Mouse (Mus musculus): ENCODE results near the gene Itga3. TPM values are rescaled to one million over a fixed set of nuclear protein-coding genes. Genes with fewer than 3 reads are reported as not detected.
A peak's percentile ranks its signal among the peaks of the same experiment; 100 is the strongest.

Gene Itga3
- total and polyA plus RNA-seq, 3 experiments: not detected

DNA sequence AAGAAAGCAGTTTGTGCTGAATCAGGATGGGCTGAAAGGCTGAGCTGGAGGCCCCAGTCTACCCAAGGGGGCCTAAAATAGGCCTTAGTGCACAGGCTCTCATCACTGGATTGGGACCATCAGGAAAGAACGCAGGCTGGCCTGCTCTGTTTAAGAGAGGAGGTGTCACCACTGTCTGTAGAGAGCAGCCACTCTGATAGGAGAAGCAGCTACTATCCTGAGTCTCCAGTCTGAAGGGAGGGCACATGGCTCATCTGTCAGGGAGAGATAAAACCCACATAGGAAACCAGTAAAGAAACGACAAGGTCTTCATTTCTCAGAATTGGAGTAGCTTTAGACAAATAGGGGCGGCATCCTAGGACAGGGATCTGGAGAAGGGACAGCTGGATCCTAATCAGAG lies 64.5 kb downstream of the Itga3 start:
- H3K9ac ChIP-seq (ENCODE audit: control insufficient read depth, low read depth, low read length, poor library complexity, severe bottlenecking): peak overlapping the region; percentile 91
- DNase-seq (ENCODE audit: low read depth, low spot score): peak; percentile 98
- H3K79me2 ChIP-seq (ENCODE audit: control insufficient read depth, insufficient read depth, low read length, poor library complexity): peaks cover 25% of the 10 kb centered on the region
- peaks cover 0 to 34% of the 10 kb centered on the region in 2 experiments for H3K36me3 ChIP-seq (ENCODE audit: control insufficient read depth in 1 of 2, insufficient read depth in 2 of 2, low read length in 2 of 2)
- peaks cover 8 to 52% of the 10 kb centered on the region in 2 experiments for H3K4me1 ChIP-seq (ENCODE audit: control insufficient read depth in 1 of 2, insufficient read depth in 2 of 2, low read length in 2 of 2)
- H3K27me3 ChIP-seq (ENCODE audit: control insufficient read depth in 1 of 2, insufficient read depth in 2 of 2, low read length in 2 of 2): no peaks in the 10 kb centered on the region
- H3K9me3 ChIP-seq (replicated peaks; ENCODE audit: insufficient read depth, low read length): no peaks in the 10 kb centered on the region
- peak overlapping the region; percentile 70 to 80; a peak in 3 of 4 replicates for H3K4me3 ChIP-seq (ENCODE audit: control insufficient read depth in 1 of 2, insufficient read depth in 1 of 2, low read depth in 2 of 2, low read length in 2 of 2)
- peak overlapping the region; percentile 99 for H3K27ac ChIP-seq (ENCODE audit: control insufficient read depth, low read depth, low read length)
- peak; percentile 98 for TF ChIP-seq MYC (IDR thresholded peaks at IDR 0.05; ENCODE audit: low read depth, low read length)
- peak; percentile 45; the same call in 1 of the 2 replicates for TF ChIP-seq HCFC1 (IDR thresholded peaks at IDR 0.05; ENCODE audit: low read depth, low read length)
- TF ChIP-seq TAL1 (IDR thresholded peaks at IDR 0.05; ENCODE audit: low read length): peak; percentile 100
- peak; percentile 94 for TF ChIP-seq ZMIZ1 (IDR thresholded peaks at IDR 0.05; ENCODE audit: low read depth, low read length)
- TF ChIP-seq NELFE (IDR thresholded peaks at IDR 0.05; ENCODE audit: low read depth, low read length): peak; percentile 84
- TF ChIP-seq NRF1 (IDR thresholded peaks at IDR 0.05; ENCODE audit: insufficient read depth, low read depth, low read length, poor library complexity, severe bottlenecking): no peak
- peak; percentile 91 for TF ChIP-seq MYB (IDR thresholded peaks at IDR 0.05; ENCODE audit: low read depth, low read length)
- TF ChIP-seq CTCF (IDR thresholded peaks at IDR 0.05 in 2 of 3, conservative IDR thresholded peaks at IDR 0.05 in 1 of 3; ENCODE audit: control insufficient read depth in 1 of 3, insufficient read depth in 1 of 3, low read depth in 2 of 3, low read length in 3 of 3, poor library complexity in 1 of 3, severe bottlenecking in 1 of 3): no peak
- TF ChIP-seq E2F4 (IDR thresholded peaks at IDR 0.05; ENCODE audit: borderline replicate concordance, low read depth, low read length): no peak
- TF ChIP-seq RCOR1 (IDR thresholded peaks at IDR 0.05; ENCODE audit: low read depth, low read length): peak; percentile 82; the same call in 1 of the 2 replicates
- TF ChIP-seq GATA1 (IDR thresholded peaks at IDR 0.05; ENCODE audit: low read depth, low read length): peak; percentile 100
- TF ChIP-seq POLR2AphosphoS2 (IDR thresholded peaks at IDR 0.05; ENCODE audit: low read length): peak; percentile 87; the same call in 1 of the 2 replicates
- peak; percentile 5; the same call in 1 of the 2 replicates for TF ChIP-seq KAT2A (conservative IDR thresholded peaks at IDR 0.05; ENCODE audit: low read depth, low read length)
- peak; percentile 13; the same call in 1 of the 2 replicates for TF ChIP-seq CHD1 (IDR thresholded peaks at IDR 0.05; ENCODE audit: low read depth, low read length)
- TF ChIP-seq RAD21 (IDR thresholded peaks at IDR 0.05; ENCODE audit: low read depth, low read length): no peak
- TF ChIP-seq ZC3H11A (IDR thresholded peaks at IDR 0.05; ENCODE audit: low read depth, low read length): no peak; the same call in 1 of the 2 replicates
- peak; percentile 74; the same call in 1 of the 2 replicates for TF ChIP-seq MEF2A (IDR thresholded peaks at IDR 0.05; ENCODE audit: extremely low read depth, insufficient replicate concordance, low read depth, low read length, poor library complexity, severe bottlenecking)
- TF ChIP-seq POLR2A (IDR thresholded peaks at IDR 0.05; ENCODE audit: control insufficient read depth in 1 of 2, insufficient read depth in 1 of 2, low read depth in 1 of 2, low read length in 2 of 2, poor library complexity in 1 of 2): peak in 1 of 2 experiments; percentile 96; a peak in 2 of 4 replicates
- TF ChIP-seq USF2 (IDR thresholded peaks at IDR 0.05; ENCODE audit: borderline replicate concordance in 1 of 2, insufficient read depth in 1 of 2, low read depth in 1 of 2, low read length in 2 of 2): no peak
- TF ChIP-seq BHLHE40 (IDR thresholded peaks at IDR 0.05; ENCODE audit: borderline replicate concordance, low read depth, low read length): peak; percentile 86
- peak; percentile 75; the same call in 1 of the 2 replicates for TF ChIP-seq JUND (IDR thresholded peaks at IDR 0.05; ENCODE audit: low read depth, low read length)
- TF ChIP-seq USF1 (IDR thresholded peaks at IDR 0.05; ENCODE audit: low read depth, low read length): peak; percentile 79
- TF ChIP-seq MAZ (IDR thresholded peaks at IDR 0.05; ENCODE audit: low read depth, low read length): peak; percentile 90
- TF ChIP-seq UBTF (IDR thresholded peaks at IDR 0.05; ENCODE audit: borderline replicate concordance, insufficient read depth, low read depth, low read length): 0 out of 2 replicates have a peak, but pooled peaks have one; percentile 69
- peak; percentile 92 for TF ChIP-seq MAX (IDR thresholded peaks at IDR 0.05; ENCODE audit: low read length)
- no peak for TF ChIP-seq CHD2 (IDR thresholded peaks at IDR 0.05; ENCODE audit: low read length)
- no peak for TF ChIP-seq SMC3 (IDR thresholded peaks at IDR 0.05; ENCODE audit: low read depth, low read length)
- TF ChIP-seq ETS1 (IDR thresholded peaks at IDR 0.05; ENCODE audit: low read depth, low read length): peak; percentile 97
- no peak for TF ChIP-seq ZNF384 (IDR thresholded peaks at IDR 0.05; ENCODE audit: low read depth, low read length)
- TF ChIP-seq MXI1 (IDR thresholded peaks at IDR 0.05; ENCODE audit: low read depth, low read length): peak; percentile 95
- TF ChIP-seq ELF1 (IDR thresholded peaks at IDR 0.05; ENCODE audit: low read depth, low read length): no peak; the same call in 1 of the 2 replicates
- TF ChIP-seq TCF12 (IDR thresholded peaks at IDR 0.05; ENCODE audit: low read depth, low read length): peak; percentile 100
- peak; percentile 96 for TF ChIP-seq SIN3A (IDR thresholded peaks at IDR 0.05; ENCODE audit: low read length)
- TF ChIP-seq ZKSCAN1 (IDR thresholded peaks at IDR 0.05; ENCODE audit: low read depth, low read length): no peak
- no peak for TF ChIP-seq GABPA (IDR thresholded peaks at IDR 0.05; ENCODE audit: low read depth, low read length)
- peak; percentile 96 for TF ChIP-seq TBP (IDR thresholded peaks at IDR 0.05; ENCODE audit: low read depth, low read length)
- peak; percentile 97 to 99 for TF ChIP-seq EP300 (IDR thresholded peaks at IDR 0.05; ENCODE audit: low read depth in 1 of 2, low read length in 2 of 2)

Data from MEL (cell line).